Mouse (Mus musculus): ENCODE measurements around the gene Eomes. TPM values are rescaled to one million over a fixed set of nuclear protein-coding genes. Genes with fewer than 3 reads are reported as not detected.

The Eomes gene
- polyA plus RNA-seq, 1 experiment from 2014 or later: 28.3 TPM

- no peaks in the 10 kb centered on the region for H3K27me3 ChIP-seq
- H3K9ac ChIP-seq (replicated peaks): peak overlapping the region; percentile 73
- H3K4me2 ChIP-seq (replicated peaks): peak overlapping the region; percentile 99
- H3K27ac ChIP-seq (replicated peaks): peak overlapping the region; percentile 59
- H3K9me3 ChIP-seq: no peaks in the 10 kb centered on the region
- peak; percentile 73 for ATAC-seq (replicated peaks)
- H3K36me3 ChIP-seq: no peaks in the 10 kb centered on the region
- peak overlapping the region; percentile 62 for H3K4me3 ChIP-seq
- WGBS: 0% methylated on average over 57 of the region's 57 CpGs
- H3K4me1 ChIP-seq: peaks cover 29% of the 10 kb centered on the region
Measured at GRCm38 (mm10) chr9:118506404-118507231, 28.6 kb downstream of the Eomes start.

DNA sequence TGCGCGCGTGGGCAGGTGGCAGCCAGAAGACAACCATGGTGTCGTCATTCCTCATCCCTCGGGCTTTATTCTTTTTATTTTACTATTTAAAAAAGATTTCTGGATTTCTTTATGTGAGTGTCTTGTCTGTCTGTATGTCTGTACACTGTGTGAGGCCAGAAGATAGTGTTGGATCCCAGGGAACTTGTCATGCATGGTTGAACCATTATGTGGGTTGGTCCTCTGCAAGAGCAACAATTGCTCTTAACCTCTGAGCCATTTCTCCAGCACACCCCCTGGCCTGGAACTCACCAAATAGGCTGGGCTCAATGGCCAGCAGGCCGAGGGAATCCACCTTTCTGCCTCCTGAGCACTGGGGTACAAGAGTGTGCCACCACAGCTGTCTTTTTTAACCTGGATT, 29.5 kb downstream of the Eomes start:
- no peak for ATAC-seq (replicated peaks)
- H3K9ac ChIP-seq (replicated peaks): no peak overlapping the region
- peaks cover 29% of the 10 kb centered on the region for H3K4me1 ChIP-seq
- WGBS: 76% methylated on average over 6 of the region's 6 CpGs
- H3K9me3 ChIP-seq: no peaks in the 10 kb centered on the region
- H3K27ac ChIP-seq (replicated peaks): no peak overlapping the region
- H3K4me3 ChIP-seq: peak overlapping the region; percentile 62
- H3K27me3 ChIP-seq: no peaks in the 10 kb centered on the region
- H3K4me2 ChIP-seq (replicated peaks): peak overlapping the region; percentile 99
- H3K36me3 ChIP-seq: no peaks in the 10 kb centered on the region

DNA sequence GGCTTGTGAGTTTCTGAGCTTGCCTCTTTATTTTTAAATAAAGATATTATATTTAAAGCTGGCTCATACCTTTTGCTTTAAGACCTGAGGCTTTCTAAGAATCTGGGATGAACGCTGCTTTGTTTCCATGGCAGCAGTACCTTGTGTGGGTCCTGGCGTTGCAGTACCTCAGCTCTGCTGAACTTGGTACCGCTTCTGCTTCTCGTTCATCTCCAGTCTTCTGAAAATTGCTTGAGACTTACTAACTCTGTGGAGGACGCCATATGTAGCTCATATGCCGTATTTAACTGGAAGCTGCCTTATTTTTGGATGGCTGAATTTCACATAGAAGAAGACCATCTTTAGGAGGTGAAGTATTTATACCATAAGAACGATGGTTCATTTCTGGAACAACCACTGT, 30.6 kb downstream of the Eomes start:
- Histone ChIP-seq H3K9me3 (no peaks in the 10 kb centered on the region), H3K4me2 (replicated peaks) (no peak overlapping the region), H3K4me3 (no peak overlapping the region), H3K27ac (replicated peaks) (no peak overlapping the region), H3K9ac (replicated peaks) (0 out of 2 replicates have a peak overlapping the region, but pooled peaks have one; percentile 6), H3K27me3 (no peaks in the 10 kb centered on the region), H3K4me1 (peaks cover 29% of the 10 kb centered on the region), H3K36me3 (no peaks in the 10 kb centered on the region)
- no peak for ATAC-seq (replicated peaks)
- 87% methylated on average over 7 of the region's 7 CpGs for WGBS

DNA sequence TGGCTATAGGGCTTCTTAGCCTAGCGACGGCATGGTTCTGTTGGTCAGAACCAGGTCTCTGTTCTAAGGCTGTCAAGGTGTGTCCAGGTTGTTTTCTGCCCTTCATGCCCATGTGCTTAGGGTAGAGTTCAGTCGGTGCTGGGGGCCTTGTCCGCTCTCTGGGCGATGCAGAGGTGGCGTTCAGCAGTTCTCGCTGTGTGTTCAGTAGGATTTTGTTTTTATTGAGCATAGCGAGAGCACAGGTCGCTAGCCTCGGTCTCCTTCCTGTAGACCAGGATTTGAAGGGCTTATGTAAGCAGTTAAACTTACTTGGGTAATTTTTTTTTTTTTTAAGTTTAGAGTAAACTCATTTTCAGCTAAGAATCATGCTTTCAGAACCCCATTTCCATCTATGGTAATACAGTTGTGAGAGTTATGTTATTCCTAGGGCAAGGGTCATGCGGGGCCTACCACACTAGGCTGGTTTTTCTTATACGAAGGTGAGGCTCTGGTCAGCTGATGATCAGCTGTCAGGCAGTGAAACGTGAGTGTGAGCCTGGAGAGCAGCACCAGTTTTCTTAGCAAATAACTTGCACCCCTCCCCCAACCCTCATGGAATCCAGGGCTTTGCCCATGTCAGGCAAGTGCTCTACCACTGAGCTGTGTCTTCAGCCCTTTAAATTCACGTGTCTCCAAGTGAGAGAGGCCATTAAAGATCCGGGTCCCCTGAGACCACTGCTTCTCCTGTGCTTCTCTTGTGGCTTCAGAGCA, 33.1 kb downstream of the Eomes start:
- Histone ChIP-seq H3K27ac (replicated peaks) (no peak overlapping the region), H3K4me3 (no peak overlapping the region), H3K27me3 (no peaks in the 10 kb centered on the region), H3K36me3 (peaks cover 19% of the 10 kb centered on the region), H3K4me2 (replicated peaks) (no peak overlapping the region), H3K9ac (replicated peaks) (no peak overlapping the region), H3K9me3 (no peaks in the 10 kb centered on the region), H3K4me1 (peaks cover 24% of the 10 kb centered on the region)
- 85% methylated on average over 15 of the region's 15 CpGs for WGBS
- ATAC-seq (replicated peaks): no peak

- no peak overlapping the region for H3K4me2 ChIP-seq (replicated peaks)
- no peak for ATAC-seq (replicated peaks)
- no peak overlapping the region for H3K27ac ChIP-seq (replicated peaks)
- peaks cover 22% of the 10 kb centered on the region for H3K36me3 ChIP-seq
- peaks cover 13% of the 10 kb centered on the region for H3K4me1 ChIP-seq
- H3K27me3 ChIP-seq: no peaks in the 10 kb centered on the region
- no peak overlapping the region for H3K4me3 ChIP-seq
- no peak overlapping the region for H3K9ac ChIP-seq (replicated peaks)
- no peaks in the 10 kb centered on the region for H3K9me3 ChIP-seq
- WGBS: 95% methylated on average over 3 of the region's 3 CpGs
Measured at GRCm38 (mm10) chr9:118512681-118513233, 34.7 kb downstream of the Eomes start.

- 96% methylated on average over 6 of the region's 6 CpGs for WGBS
- Histone ChIP-seq H3K27ac (replicated peaks) (no peak overlapping the region), H3K27me3 (no peaks in the 10 kb centered on the region), H3K4me3 (no peak overlapping the region), H3K9me3 (no peaks in the 10 kb centered on the region), H3K9ac (replicated peaks) (no peak overlapping the region), H3K4me2 (replicated peaks) (no peak overlapping the region), H3K36me3 (peaks cover 22% of the 10 kb centered on the region), H3K4me1 (peaks cover 5% of the 10 kb centered on the region)
- ATAC-seq (replicated peaks): no peak
Measured at GRCm38 (mm10) chr9:118515476-118515875, 37.5 kb downstream of the Eomes start.

DNA sequence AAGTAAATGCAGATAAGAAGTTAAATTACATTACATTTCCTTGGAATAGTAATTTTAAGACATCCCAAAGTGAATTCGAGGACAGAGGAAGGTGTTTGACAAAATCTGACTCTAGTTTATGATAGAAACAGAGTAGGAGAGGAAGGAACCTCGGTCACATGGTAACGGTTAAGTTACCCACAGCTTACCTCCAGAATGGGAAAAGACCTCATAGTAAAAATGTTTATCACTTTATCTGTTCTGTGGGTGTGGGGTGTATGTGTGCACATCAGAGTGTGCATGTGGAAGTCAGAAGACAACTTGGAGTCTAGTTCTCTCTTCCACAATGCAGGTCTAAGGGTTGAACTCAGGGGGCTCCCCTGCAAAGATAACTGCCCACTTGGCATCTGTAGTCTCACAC, 38.1 kb downstream of the Eomes start:
- Histone ChIP-seq H3K9ac (replicated peaks) (no peak overlapping the region), H3K4me3 (no peak overlapping the region), H3K4me2 (replicated peaks) (no peak overlapping the region), H3K9me3 (no peaks in the 10 kb centered on the region), H3K27ac (replicated peaks) (no peak overlapping the region), H3K36me3 (peaks cover 22% of the 10 kb centered on the region), H3K4me1 (peaks cover 5% of the 10 kb centered on the region), H3K27me3 (no peaks in the 10 kb centered on the region)
- ATAC-seq (replicated peaks): no peak
- WGBS: 92% methylated on average over 3 of the region's 3 CpGs

GRCm38 (mm10) chr9:118517619-118518018, 39.6 kb downstream of the Eomes start:
- 79% methylated on average over 6 of the region's 8 CpGs for WGBS
- Histone ChIP-seq H3K9ac (replicated peaks) (no peak overlapping the region), H3K27me3 (no peaks in the 10 kb centered on the region), H3K27ac (replicated peaks) (no peak overlapping the region), H3K4me1 (peaks cover 5% of the 10 kb centered on the region), H3K9me3 (no peaks in the 10 kb centered on the region), H3K36me3 (peaks cover 22% of the 10 kb centered on the region), H3K4me2 (replicated peaks) (no peak overlapping the region), H3K4me3 (no peak overlapping the region)
- ATAC-seq (replicated peaks): no peak

DNA sequence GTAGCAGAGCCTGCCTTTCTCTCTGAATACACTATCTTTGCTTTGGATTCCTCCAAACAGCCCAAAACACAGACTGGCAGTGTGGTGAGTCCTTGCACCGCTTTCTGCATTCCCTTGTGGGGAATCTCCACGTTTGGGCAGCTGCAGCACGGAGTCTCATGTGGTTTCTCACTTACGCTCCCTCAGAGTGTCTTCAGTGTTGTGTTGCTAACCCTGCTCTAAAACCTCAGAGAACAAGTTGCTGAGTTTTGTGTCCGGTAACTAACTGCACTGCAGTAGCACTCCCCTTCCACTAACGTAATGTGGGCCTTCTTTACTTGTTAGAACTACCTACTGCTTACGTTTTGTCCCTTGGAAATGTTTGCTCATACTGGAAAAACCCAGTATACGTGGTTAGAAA, 41.1 kb downstream of the Eomes start:
- 85% methylated on average over 8 of the region's 8 CpGs for WGBS
- no peaks in the 10 kb centered on the region for H3K9me3 ChIP-seq
- no peaks in the 10 kb centered on the region for H3K27me3 ChIP-seq
- H3K9ac ChIP-seq (replicated peaks): no peak overlapping the region
- H3K27ac ChIP-seq (replicated peaks): no peak overlapping the region
- no peak for ATAC-seq (replicated peaks)
- H3K36me3 ChIP-seq: peaks cover 18% of the 10 kb centered on the region
- no peak overlapping the region for H3K4me2 ChIP-seq (replicated peaks)
- H3K4me3 ChIP-seq: no peak overlapping the region
- H3K4me1 ChIP-seq: peaks cover 5% of the 10 kb centered on the region

- Histone ChIP-seq H3K9ac (replicated peaks) (no peak overlapping the region), H3K27me3 (no peaks in the 10 kb centered on the region), H3K4me3 (no peak overlapping the region), H3K9me3 (no peaks in the 10 kb centered on the region), H3K4me2 (replicated peaks) (no peak overlapping the region), H3K27ac (replicated peaks) (no peak overlapping the region), H3K4me1 (peaks cover 5% of the 10 kb centered on the region), H3K36me3 (peaks cover 15% of the 10 kb centered on the region)
- WGBS: 69% methylated on average over 8 of the region's 8 CpGs
- ATAC-seq (replicated peaks): no peak
Measured at GRCm38 (mm10) chr9:118520011-118520410, 42.0 kb downstream of the Eomes start.

- Histone ChIP-seq H3K9me3 (no peaks in the 10 kb centered on the region), H3K27ac (replicated peaks) (no peak overlapping the region), H3K4me1 (peaks cover 5% of the 10 kb centered on the region), H3K4me2 (replicated peaks) (no peak overlapping the region), H3K9ac (replicated peaks) (no peak overlapping the region), H3K36me3 (peaks cover 8% of the 10 kb centered on the region), H3K4me3 (no peak overlapping the region), H3K27me3 (no peaks in the 10 kb centered on the region)
- 32% methylated on average over 3 of the region's 3 CpGs for WGBS
- no peak for ATAC-seq (replicated peaks)
Measured at GRCm38 (mm10) chr9:118520858-118521257, 42.8 kb downstream of the Eomes start.

DNA sequence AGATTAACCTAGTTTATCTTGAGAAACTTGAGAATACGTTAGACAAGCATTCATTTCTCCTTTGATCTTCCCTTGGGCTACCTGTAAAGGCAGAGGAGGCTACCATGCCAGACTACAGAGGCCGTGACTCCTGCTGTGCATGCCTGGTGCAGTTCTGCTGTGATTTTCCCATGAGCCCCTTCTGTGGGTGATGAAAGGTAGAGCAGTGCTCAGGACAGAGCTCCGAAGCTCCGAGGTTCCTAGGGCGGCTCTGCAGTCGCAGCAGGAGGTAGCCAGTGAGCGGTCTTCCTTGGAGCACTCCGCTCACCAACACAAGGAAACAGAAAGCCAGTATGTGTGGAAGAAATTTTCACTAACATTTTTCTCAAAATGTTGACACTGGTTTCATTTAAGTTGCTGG, 43.6 kb downstream of the Eomes start:
- Histone ChIP-seq H3K9me3 (no peaks in the 10 kb centered on the region), H3K4me3 (no peak overlapping the region), H3K4me1 (peaks cover 5% of the 10 kb centered on the region), H3K9ac (replicated peaks) (no peak overlapping the region), H3K4me2 (replicated peaks) (no peak overlapping the region), H3K27ac (replicated peaks) (no peak overlapping the region), H3K27me3 (no peaks in the 10 kb centered on the region), H3K36me3 (peaks cover 7% of the 10 kb centered on the region)
- 78% methylated on average over 8 of the region's 8 CpGs for WGBS
- ATAC-seq (replicated peaks): no peak
